ENCODE assay signal across 8 mouse cellular contexts in genomic region chr12:79089182-79089812, GRCm38 (mm10). TPM values are rescaled to one million over a fixed set of nuclear protein-coding genes. Genes with fewer than 3 reads are reported as not detected.
A peak's percentile ranks its signal among the peaks of the same experiment; 100 is the strongest.
DNase-seq lines count a peak whose midpoint lies in the region; ATAC-seq lines count a peak whose summit lies in the region.

Gene Pigh (minus strand): TSS chr12:79089651.

- H3K4me1 ChIP-seq in hindbrain, embryonic 14.5 days (replicated peaks; ENCODE audit: control insufficient read depth, insufficient read depth, low read length), result peaks cover 6% of the 10 kb centered on the region

- 0 out of 2 replicates have a peak, but pooled peaks cover 5% of the 10 kb centered on the region for H3K36me3 ChIP-seq in hindbrain, embryonic 14.5 days (replicated peaks; ENCODE audit: control insufficient read depth, insufficient read depth)

- H3K4me3 ChIP-seq in hindbrain, embryonic 14.5 days (replicated peaks; ENCODE audit: low read length), result peak within 1 kb of the TSS; percentile 99

- peak; percentile 93 for DNase-seq in R1 (ENCODE audit: low read depth, low spot score)
- peak; percentile 91 to 94 for DNase-seq in cerebellum, postnatal 25 days
- DNase-seq in frontal cortex, postnatal 25 days (ENCODE audit: low spot score in 2 of 2), result peak; percentile 55 to 73
- peak; percentile 90 for DNase-seq in hindbrain, embryonic 14.5 days (ENCODE audit: low spot score)
- peak; percentile 78 for DNase-seq in left cerebral cortex, adult 11 months (ENCODE audit: low spot score)
- DNase-seq in lung, postnatal 4 days, result peak; percentile 88 to 90
- DNase-seq in retina, postnatal 7 days (ENCODE audit: low read depth, low spot score), result peak; percentile 83
- peak; percentile 73 for DNase-seq in urinary bladder, adult 2 months (ENCODE audit: low spot score)

- H3K9ac ChIP-seq in hindbrain, embryonic 14.5 days, result peak within 1 kb of the TSS; percentile 92

- no peaks in the 10 kb centered on the region for H3K9me3 ChIP-seq in hindbrain, embryonic 14.5 days (ENCODE audit: control insufficient read depth, low read length)

- peak; percentile 98 for ATAC-seq in hindbrain, embryonic 14.5 days (ENCODE audit: low FRiP score)

- under 1% methylated on average over 53 of the region's 53 CpGs for WGBS in hindbrain, embryonic 14.5 days

- H3K27ac ChIP-seq in hindbrain, embryonic 14.5 days, result peak within 1 kb of the TSS; percentile 67; the same call in 1 of the 2 replicates

- H3K4me2 ChIP-seq in hindbrain, embryonic 14.5 days (replicated peaks), result peak within 1 kb of the TSS; percentile 58

- H3K27me3 ChIP-seq in hindbrain, embryonic 14.5 days (ENCODE audit: control insufficient read depth, insufficient read depth, low read length), result no peaks in the 10 kb centered on the region

RNA-seq across cellular contexts. Expression of gene Pigh, which starts in this region (rescaled TPM):
- 16.4 and 17.2 TPM in 2 replicates for polyA plus RNA-seq in hindbrain, embryonic 14.5 days (2014; fragmentation: Nextera tagmentation; extraction: Ambion mirVana)
- 36.5 and 47.7 TPM in 2 replicates for polyA plus RNA-seq in urinary bladder, adult 2 months (2012; rRNA removed)

Comparison
In these comparisons a context has a peak if more than half of its experiments do, and no peak if none do; other contexts are left out.
1. Peak in every context shown above with its lines: DNase-seq, ATAC-seq, H3K4me3 ChIP-seq and H3K27ac ChIP-seq.